Mouse (Mus musculus) frontal cortex, postnatal 14 days (tissue): Measurements from ENCODE around the gene Gm26992.
"Not testable (repeated sequence)": the region's sequence is repeated elsewhere in the genome, so short reads cannot be mapped to it uniquely, and the experiment has no call there.

ENCODE experiments used
- DNase-seq, 2 experiments: peaks; one replicate each; pipeline ENCODE4 v3.0.0; 2022; ENCODE audit warnings: low spot score in 2 of 2

Gene Gm26992

DNA sequence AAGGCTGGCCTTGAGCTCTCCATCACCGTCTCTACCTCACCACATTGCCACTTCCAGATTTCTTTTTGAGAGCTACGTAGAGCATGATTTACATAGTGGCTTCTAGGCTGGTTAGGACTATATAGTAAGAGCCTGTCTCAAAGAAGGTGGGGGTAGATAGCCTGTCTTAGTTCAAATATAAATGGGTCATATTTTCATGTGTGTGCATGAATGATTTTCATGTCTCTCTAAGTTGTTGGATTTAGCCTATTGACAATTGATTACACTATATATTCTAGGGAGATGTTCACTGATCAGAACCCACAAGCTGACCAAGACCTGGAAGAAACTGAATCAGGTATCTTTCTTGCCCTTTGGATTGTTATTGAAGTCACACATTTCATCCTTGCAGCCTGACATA lies at the start of gene Gm26992:
TSS of gene Gm26992 (plus strand) at position 301 of the 400 bp plus-strand sequence.
- no peak for DNase-seq

DNA sequence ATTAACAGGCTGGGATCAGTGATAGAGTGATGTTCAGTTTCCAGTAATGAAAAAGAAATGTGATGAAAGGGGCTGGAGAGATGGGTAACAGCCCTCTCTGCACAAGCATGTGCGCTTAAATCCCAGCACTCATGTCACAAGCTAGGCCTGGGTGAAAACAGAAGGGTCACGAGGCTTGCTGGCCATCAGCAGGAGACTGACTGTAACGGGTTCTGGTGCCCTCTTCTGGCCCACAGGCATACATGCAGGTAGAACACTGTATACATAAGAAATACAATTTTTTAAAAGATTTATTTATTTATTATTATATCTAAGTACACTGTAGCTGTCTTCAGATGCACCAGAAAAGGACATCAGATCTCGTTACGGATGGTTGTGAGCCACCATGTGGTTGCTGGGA lies 47.6 kb upstream of the Gm26992 start:
- DNase-seq, result no peak

DNA sequence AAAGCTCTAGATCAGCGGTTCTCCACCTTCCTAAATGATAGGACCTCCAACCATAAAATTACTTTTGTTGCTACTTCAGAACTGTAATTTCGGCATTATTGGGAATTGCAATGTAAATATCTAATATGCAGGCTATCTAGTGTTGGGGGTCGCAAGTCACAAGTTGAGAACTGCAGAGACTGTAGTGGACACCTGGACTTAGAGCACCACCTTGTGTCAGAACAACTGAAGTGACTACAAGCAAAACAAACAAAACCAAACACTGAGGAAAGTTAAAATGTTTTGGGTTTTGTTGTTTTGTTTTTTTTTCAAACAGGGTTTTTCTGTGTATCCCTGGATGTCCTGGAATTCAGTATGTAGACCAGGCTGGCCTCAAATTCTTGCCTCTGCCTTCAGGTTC lies 37.3 kb upstream of the Gm26992 start:
- DNase-seq, result no peak

DNA sequence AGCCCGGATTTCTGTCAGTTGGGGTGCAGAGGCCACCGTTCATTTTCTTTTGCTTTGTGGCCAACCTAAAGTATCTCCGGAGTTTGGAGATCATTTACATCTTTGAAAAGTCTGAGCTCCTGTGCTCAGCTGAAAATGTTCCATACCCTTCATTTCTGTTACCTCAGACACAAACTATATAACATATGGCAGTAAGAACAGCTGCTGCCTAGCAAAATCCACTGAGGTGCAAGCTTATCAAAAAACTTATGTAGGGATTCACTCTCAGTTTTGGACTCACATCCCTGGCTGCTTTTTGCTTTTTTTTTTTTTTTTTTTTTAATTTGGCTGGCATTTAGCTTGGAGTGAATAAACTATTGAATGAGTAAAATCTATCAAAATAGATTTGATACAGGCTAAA lies 33.7 kb upstream of the Gm26992 start:
- no peak for DNase-seq

DNA sequence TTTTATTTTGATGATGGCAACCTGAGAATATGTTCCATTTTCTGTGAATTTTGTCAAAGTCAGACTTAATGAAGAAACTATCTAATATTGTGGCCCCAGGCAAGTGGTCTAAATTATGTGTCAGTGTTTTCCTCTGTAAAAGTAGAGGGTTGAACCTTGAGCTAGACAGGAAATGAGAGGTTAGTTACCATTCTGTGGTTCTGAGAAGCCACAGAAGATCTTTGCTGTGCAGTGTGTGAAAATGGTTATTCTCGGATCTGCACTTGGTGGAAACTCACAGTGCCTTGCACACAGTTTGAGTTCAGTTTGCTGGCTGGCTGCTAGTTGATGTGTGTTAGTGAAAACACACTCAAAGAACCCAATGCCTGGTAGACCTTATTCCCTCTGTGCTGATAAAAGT lies 28.0 kb upstream of the Gm26992 start:
- no peak for DNase-seq

DNA sequence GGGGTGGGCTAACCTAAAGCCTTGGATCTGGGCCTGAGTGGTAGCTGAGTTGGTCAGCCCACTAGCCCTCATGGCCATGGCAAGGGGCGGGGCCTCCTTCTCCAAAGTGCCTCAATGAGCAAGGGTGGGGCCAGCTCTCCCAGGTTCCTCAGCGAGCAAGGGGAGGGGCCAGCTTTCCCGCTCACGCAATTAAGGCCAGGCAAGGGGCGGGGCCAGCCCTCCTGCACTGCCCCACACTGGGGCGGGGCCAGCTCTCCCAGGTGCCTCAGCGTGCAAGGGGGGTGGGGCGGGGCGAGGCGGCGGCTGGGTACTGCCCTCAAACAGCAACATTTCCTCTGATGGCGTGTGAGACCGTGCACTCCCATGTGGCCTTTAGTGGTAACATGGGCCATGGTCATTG lies 16.8 kb upstream of the Gm26992 start:
- DNase-seq, result no peak

DNA sequence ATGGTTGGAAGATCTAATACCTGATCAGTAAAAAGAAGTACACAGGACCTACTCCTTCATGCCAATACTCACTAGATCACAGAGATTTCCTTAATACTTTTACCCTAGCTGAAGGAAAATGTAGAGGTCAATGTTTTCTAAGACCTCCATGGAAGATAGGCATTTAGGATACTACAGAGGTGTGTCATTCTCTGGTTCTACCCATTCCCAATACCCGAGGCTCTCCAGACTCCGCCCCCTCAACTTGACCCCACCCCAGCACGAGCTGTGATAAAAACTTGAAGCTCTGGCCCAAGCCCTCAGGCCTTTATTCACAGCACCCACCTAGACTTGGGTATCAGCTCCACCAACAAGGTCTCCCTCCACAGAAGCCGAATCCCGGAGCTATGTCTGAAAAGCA lies 7.6 kb upstream of the Gm26992 start, which contains the start of gene Tsx:
TSS of gene Tsx (plus strand) at position 301 of the 400 bp plus-strand sequence.
- no peak for DNase-seq

DNA sequence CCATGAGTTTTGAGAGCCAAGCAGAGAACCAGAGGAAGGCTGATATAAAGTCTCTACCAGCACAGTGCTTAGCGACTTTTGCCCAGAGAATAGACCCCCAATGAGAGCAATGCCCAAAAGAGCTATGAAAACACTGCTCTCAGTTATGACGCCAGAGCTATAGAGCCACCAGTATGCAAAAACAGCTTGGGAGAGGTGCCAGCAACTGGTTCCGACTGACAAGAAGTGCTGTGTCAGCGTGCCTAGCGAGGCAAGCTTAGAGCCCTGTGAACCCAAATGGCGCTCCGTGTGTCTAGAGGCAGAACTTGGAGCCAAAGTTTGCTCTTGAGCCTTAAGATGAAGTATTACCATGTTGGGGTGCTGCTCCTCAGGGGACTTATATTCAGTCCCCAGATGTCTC lies 5.9 kb downstream of the Gm26992 start:
- DNase-seq, result no peak

DNA sequence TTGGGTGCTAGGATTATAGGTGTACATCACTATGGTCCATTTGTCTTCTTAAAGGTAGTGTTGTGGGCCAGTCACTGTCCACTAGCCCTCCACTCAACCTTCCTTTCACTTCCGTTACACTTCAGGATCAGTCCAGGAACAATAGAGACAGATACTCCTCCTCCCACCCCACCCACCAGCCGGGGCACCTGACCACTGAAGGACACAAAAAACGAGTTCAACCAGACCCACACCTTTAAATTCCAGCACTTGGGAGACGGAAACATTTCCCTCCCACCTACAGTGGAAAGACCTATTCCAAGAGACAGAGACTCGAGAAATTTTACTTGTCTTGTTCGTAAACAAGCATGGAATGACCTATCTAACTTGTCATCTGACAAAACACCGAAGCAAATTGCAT lies 10.5 kb downstream of the Gm26992 start:
- DNase-seq, result no peak

DNA sequence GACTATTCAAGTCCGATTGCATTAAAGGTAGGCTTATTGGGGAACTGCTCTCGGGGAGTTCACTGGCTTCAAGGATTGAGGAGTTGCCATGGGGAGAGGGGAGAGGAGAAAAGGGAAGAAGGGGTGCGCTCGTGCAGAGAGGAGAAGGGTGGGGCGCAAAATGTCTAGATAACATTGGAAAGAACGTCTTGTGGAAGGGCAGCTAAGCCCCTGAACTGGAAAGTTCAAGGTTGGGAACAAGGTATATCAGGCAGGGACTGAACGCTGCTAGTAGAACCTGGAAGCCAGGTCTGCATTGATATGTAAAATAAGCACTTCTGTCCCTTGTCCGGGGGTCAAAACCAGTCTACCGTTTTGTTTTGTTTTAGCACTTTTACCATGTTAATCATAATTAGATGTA lies 16.2 kb downstream of the Gm26992 start:
- DNase-seq, result no peak

DNA sequence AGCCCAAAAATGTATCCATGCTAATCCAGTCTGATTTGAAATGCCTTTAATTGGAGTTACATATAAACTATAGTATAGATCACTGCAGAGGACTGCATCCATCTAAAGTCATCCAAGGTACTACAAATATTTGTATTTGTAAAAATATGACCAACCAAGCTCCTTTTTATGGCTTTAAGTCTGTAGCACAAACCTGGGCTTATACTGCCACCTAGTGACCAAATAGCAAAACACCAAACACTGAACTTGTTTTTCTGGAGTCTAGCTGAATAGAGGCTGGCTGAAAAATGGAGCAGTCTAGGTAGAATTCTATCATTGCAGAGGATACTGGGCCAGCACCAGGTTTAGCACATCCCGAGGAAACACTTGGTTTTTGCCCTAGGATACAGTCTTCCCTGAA lies 19.0 kb downstream of the Gm26992 start:
- DNase-seq, result no peak

DNA sequence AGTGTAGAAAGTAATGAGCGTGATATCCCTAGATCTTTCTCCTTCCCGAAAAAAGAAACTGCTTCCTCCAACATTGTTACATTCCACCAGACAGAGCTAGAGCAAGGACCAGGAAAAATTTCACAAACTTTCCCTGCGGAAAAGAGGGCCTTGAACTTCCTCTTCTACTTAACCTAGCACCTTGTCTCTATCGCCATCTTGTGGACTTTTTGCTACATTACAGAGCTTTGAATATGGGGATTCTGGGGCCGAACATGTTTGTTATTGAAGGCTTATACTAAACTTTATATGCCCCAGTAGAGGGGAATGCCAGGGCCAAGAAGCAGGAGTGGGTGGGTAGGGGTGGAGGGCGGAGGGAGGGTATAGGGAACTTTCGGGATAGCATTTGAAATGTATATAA lies 21.9 kb downstream of the Gm26992 start:
- DNase-seq, result no peak

DNA sequence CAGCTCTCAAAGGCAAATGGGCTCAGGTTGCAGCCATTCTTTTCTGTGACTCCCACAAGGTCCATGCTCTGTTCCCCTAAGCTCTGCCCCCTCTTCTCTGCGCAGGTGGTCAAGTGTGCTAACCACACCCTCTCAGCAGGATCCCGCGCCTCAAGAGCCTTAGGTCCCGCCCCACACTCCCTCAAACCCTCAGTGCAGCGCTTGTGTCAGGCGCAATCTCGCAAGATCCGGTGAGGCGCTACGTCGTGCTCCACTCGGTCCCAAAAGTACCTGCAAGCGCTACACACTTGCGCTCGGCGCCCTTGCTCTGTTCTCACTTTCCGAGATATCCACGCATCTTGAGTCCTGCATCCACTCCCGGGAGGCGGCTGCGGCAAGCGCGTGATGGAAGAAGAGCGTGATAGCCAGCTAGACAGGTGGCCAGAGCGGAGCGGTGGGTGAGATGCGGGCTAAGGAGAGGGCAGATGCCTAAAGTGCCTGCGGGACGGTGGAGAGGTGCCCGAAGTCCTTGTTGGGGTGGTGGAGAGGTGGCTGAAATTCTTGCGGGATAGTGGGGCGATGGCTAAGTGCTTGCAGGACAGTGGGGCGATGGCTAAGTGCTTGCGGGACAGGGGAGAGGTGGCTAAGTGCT lies 25.8 kb downstream of the Gm26992 start:
- peak; percentile 9 to 15 for DNase-seq

DNA sequence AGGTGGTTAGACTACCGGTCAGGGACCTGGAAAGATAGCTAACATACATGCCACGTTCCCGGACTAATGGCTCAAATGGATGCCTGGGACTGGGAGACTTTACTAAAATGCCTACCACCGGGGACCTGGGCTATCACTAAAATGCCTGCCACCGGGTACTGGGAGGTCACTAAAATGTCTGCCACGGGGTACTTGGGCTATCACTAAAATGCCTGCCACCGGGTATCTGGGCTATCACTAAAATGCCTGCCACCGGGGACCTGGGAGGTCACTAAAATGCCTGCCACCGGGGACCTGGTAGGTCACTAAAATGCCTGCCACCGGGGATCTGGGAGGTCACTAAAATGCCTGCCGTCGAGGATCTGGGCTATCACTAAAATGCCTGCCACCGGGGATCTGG lies 26.6 kb downstream of the Gm26992 start:
- not testable (repeated sequence) for DNase-seq

DNA sequence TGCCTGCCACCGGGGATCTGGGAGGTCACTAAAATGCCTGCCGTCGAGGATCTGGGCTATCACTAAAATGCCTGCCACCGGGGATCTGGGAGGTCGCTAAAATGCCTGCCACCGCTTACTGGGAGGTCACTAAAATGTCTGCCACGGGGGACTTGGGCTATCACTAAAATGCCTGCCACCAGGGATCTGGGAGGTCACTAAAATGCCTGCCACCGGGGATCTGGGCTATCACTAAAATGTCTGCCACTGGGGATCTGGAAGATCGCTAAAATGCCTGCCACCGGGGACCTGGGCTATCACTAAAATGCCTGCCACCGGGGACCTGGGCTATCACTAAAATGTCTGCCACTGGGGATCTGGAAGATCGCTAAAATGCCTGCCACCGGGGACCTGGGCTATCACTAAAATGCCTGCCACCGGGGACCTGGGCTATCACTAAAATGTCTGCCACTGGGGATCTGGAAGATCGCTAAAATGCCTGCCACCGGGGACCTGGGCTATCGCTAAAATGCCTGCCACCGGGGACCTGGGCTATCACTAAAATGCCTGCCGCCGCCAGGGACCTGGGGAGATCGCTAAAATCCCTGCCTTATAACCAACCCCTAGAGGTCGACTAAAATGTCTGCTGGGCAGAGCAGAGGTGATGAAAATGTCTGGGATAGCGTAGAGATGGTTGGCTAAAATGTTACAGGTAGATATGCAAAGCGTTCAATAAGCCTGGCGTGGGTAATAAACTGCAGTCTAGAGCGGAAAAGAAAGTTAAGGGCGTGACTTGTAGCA lies 27.3 kb downstream of the Gm26992 start:
- DNase-seq, result not testable (repeated sequence)

DNA sequence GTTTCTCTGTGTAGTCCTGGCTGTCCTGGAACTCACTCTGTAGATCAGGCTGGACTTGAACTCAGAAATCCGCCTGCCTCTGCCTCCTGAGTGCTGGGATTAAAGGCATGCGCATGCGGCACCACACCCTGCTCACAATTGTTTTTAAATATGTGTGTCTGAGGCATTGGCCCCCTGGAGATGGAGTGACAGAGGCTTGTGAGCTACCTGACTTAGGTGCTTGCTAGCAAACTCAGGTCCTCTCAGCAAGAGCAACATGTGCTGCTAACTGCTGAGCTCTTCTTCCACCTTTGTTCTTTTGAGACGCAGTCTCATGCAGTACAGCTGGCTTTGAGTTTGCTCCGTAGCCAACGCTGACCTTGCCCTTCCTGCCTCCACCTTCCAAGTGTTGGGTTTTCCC lies 31.0 kb downstream of the Gm26992 start:
- DNase-seq, result no peak

DNA sequence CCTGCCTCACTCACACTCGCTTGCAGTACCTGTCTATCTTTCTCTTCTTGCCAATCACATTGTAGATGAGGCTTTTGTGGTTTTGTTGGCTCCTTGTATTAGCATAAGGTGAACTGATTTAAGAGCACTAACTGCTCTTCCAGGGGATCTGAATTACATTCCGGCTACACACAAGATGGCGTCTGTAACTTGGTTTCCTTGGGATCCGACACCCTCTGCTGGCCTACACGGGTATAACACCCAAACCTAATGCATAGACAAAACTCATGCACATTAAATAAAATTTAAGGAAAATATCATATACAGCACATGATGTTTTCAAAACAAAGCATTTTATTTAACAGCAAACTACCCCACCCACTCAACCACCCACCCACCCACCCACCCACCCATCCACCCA lies 38.2 kb downstream of the Gm26992 start:
- DNase-seq, result no peak

DNA sequence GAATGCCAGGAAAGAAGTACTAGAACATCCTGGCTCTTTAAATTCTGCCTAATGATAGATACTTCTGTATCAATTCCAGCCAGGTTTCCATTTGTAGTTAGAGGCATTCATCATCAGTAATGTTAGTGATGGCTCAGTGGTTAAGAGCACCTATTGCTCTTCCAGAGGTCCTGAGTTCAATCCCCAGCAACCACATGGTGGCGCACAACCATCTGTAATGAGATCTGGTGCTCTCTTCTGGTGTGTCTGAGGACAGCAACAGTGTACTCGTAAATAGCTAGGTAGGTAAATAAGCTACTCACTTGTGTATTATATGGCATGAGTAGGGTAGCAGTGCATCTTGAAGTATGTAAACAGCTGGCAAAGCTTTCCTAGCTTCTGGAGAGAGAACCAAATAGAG lies 47.2 kb downstream of the Gm26992 start:
- DNase-seq, result no peak

DNA sequence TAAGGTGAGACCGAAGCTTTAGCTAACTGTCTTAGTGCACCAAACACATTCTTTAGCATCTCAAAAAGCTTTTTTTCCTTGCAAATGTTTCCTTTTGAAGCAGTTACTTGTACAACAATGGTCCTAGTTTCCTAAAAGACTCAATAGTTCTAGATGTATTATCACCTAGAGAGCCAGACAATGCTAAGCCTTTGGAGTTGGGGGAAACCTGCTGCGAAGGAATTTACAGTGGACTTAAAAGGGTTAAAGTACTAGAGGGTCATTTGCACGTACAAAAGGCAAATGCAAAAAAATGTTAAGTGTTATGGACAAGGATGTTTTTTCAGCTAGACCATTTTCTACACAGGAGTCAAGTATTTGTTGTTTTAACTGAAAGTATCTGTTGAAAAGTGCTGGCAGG lies 50.5 kb downstream of the Gm26992 start:
- DNase-seq, result no peak

DNA sequence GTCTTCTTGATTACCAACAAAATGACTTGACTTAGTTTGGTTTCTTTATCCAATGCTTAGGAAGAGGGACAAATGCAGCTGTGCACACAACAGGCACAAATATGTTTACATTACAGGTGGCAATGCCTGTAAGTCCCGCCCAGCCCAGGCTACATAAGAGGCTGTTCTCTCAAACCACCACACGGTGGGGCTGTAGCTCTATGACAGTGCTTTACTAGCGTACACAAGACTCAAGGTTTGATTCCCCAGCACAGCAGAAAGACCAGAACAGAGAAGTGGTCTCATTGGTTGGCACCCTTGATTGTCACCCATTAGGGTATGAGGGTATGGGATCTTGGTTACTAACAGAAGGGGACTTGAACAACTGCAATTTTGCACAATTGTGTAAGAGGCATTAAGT lies 55.7 kb downstream of the Gm26992 start:
- peak in 1 of 2 experiments; percentile 57 for DNase-seq

DNA sequence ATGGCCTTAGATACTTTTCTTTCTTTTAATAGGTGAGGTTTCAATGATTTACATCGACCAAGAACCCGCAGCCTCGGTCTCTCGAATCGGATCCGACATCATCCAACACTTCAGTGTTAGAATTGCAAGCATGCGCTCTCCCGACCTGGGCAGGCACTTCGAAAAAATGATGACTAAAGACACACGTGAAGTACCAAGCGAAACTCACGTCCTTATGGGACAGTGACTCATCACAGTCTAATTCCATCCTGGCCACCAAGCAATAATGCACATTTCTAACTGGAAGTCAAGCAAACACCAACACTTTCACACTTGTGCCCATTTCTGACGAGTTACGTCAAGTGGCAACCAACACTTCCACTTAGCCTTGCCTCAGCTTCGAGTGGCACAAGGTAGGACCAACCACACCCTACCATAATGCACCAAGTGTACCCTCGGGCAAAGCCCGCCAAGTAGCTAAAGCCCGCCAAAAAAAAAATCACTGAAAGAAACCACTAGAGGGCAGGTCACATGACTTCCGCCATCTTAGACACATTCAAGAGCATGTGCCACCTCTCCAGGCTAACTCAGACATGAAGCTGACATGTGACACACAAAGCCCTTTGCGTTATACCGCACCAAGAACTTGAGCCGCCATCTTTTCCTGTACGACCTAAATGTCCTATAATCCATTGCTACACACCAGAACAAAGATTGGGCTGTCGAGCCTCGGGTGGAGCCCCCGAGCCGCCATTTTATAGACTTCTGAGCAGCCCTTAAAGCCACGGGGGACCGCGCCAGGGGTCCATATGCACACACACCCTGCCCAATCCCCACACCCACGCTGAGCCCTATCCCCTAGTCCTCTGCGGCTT lies 59.7 kb downstream of the Gm26992 start:
- peak in 1 of 2 experiments; percentile 43 for DNase-seq

DNA sequence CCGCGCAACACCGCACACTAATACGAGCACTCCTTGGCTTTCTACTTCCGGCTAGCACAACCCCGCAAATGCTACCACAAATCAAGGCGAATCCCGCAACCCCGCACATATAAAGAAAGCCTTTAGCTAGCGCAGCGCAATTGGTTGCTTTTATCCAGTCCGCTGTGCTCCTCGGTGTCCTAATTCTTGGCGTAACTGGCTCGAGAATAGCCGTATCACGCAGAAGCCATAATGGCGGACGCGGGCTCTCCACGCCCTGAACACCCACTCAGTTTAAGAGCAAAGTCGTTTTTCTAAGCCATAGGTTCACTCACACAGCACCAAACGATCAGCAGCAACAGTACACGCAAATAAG lies 60.3 kb downstream of the Gm26992 start:
- no peak for DNase-seq

DNA sequence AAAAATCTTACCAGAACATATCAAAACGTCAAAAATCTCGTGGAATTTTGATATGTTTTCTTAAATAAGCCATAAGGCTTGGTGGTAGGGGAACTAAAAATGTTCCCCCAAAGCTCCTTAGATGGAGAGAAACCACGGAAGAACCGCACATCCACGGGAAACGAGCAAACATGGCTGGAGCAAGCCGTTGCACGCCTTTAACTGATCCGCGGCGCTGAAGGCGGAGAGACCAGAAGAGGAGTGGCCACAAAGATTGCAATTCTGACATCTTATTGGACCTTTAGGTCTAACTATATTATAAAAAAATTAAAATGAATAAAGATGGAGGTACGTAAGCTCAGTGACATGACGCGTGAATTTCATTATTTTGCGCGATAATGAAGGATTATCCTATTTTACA lies 61.2 kb downstream of the Gm26992 start:
- DNase-seq, result peak in 1 of 2 experiments; percentile 46
